Mouse (Mus musculus): ENCODE measurements around the gene Ppm1n.

Ppm1n gene

GRCm38 (mm10) chr7:19279581-19280114, at the start of gene Ppm1n:
Gene Ppm1n (minus strand): TSS chr7:19280064.
- in situ Hi-C loops (cut with MseI, MboI): loop anchor here (5.0 kb wide), 3 partner anchors 37 to 102 kb away; partner anchors contain the start of gene Eml2 (in 1 of the 2)

- in situ Hi-C loops (cut with MseI, MboI): no loop called here
Observed at GRCm38 (mm10) chr7:19328425-19328824, 48.6 kb upstream of the Ppm1n start.

- in situ Hi-C loops (cut with MseI, MboI): no loop called here
Observed at GRCm38 (mm10) chr7:19327782-19328181, 47.9 kb upstream of the Ppm1n start.

GRCm38 (mm10) chr7:19327128-19327527, 47.3 kb upstream of the Ppm1n start:
- in situ Hi-C loops (cut with MseI, MboI): no loop called here

GRCm38 (mm10) chr7:19326359-19326758, 46.5 kb upstream of the Ppm1n start:
- in situ Hi-C loops (cut with MseI, MboI): no loop called here

GRCm38 (mm10) chr7:19325262-19326199, 45.7 kb upstream of the Ppm1n start:
- in situ Hi-C loops (cut with MseI, MboI): no loop called here

- in situ Hi-C loops (cut with MseI, MboI): no loop called here
Observed at GRCm38 (mm10) chr7:19324221-19324620, 44.4 kb upstream of the Ppm1n start.

- in situ Hi-C loops (cut with MseI, MboI): no loop called here
Observed at GRCm38 (mm10) chr7:19322489-19322888, 42.6 kb upstream of the Ppm1n start.

- in situ Hi-C loops (cut with MseI, MboI): no loop called here
Observed at GRCm38 (mm10) chr7:19321464-19321863, 41.6 kb upstream of the Ppm1n start.

GRCm38 (mm10) chr7:19320637-19321036, 40.8 kb upstream of the Ppm1n start:
- in situ Hi-C loops (cut with MseI, MboI): no loop called here

- in situ Hi-C loops (cut with MseI, MboI): no loop called here
Observed at GRCm38 (mm10) chr7:19319906-19320305, 40.0 kb upstream of the Ppm1n start.

GRCm38 (mm10) chr7:19319458-19319857, 39.6 kb upstream of the Ppm1n start:
- in situ Hi-C loops (cut with MseI, MboI): no loop called here

GRCm38 (mm10) chr7:19318676-19319075, 38.8 kb upstream of the Ppm1n start:
- in situ Hi-C loops (cut with MseI, MboI): no loop called here

- in situ Hi-C loops (cut with MseI, MboI): no loop called here
Observed at GRCm38 (mm10) chr7:19318201-19318600, 38.3 kb upstream of the Ppm1n start.

GRCm38 (mm10) chr7:19316451-19317161, 36.7 kb upstream of the Ppm1n start:
- in situ Hi-C loops (cut with MseI, MboI): no loop called here

GRCm38 (mm10) chr7:19314033-19314432, 34.2 kb upstream of the Ppm1n start:
- in situ Hi-C loops (cut with MseI, MboI): no loop called here

- in situ Hi-C loops (cut with MseI, MboI): no loop called here
Observed at GRCm38 (mm10) chr7:19311991-19312390, 32.1 kb upstream of the Ppm1n start.

- in situ Hi-C loops (cut with MseI, MboI): no loop called here
Observed at GRCm38 (mm10) chr7:19309884-19310641, 30.2 kb upstream of the Ppm1n start, which contains the start of gene Fosb. Gene Fosb (minus strand): TSS chr7:19310051.

GRCm38 (mm10) chr7:19309278-19309883, 29.5 kb upstream of the Ppm1n start:
- in situ Hi-C loops (cut with MseI, MboI): no loop called here

GRCm38 (mm10) chr7:19308454-19309277, 28.8 kb upstream of the Ppm1n start:
- in situ Hi-C loops (cut with MseI, MboI): no loop called here
